Mouse (Mus musculus) spleen, adult 2 months (tissue): ENCODE measurements around the gene Tspan13.

Experiments used
- CTCF ChIP-seq: fragments of 200-500 bp; IDR thresholded peaks from 2 replicates; pipeline ENCODE4 v1.5.1; 2011; ENCODE audit warnings: mild to moderate bottlenecking, inconsistent platforms; ENCODE audit not compliant: insufficient read depth, insufficient read length, insufficient replicate concordance; ENCODE audit errors: extremely low read depth
- POLR2A ChIP-seq: fragments of 200-500 bp; IDR thresholded peaks from 2 replicates; pipeline ENCODE4 v1.6.1; 2011; ENCODE audit warnings: low read depth, low read length, inconsistent platforms

DNA sequence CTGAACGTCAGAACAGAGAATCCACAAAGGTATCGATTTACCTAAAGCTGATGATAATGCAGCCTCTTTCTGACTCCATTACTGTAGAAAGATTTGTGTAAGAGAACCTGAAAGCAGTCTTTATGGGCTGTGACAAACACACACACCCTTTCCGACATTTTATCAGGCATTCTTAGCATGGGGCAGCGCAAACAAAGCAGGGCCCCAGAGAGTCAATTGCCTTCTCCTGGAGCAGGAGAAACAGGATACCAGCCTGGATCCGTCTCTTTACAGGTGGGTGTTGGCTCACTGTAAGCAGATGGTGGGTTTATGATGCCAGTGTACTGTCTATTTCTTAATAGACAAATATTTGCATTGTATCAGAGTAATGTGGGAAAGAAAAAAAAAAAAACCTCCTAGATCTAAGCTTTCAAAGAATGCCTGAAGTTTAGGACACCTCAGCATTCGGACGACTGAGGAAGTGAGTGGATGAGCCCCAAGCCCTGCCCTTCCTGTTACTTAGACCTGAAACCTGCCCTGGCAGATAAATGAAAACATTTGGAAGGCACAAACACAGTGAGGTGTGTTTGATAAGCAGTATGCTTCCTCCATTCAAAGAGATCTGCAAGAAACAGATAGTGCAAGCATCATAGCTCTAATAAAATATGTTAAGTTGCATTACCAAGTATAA, 76.1 kb downstream of the Tspan13 start:
- TF ChIP-seq CTCF (no peak), POLR2A (no peak)
